Mouse (Mus musculus) forebrain, embryonic 14.5 days (tissue): ENCODE data around the gene Gfra1. TPM values are rescaled to one million over a fixed set of nuclear protein-coding genes. Genes with fewer than 3 reads are reported as not detected.
A peak's percentile ranks its signal among the peaks of the same experiment; 100 is the strongest.

Experiments used
- ATAC-seq: fragments of 200-750 bp; cut with Nextera tagmentation; 2 replicates; pipeline ENCODE4 v1.8.0; 2017; ENCODE audit warnings: mild to moderate bottlenecking, moderate library complexity
- DNase-seq: peaks from one replicate; pipeline ENCODE4 v3.0.0-alpha.2; 2015; ENCODE audit warnings: low spot score
- H3K27ac ChIP-seq: fragments of 300-500 bp; sonication (generic); 2 replicates; pipeline ENCODE4 v1.5.1; 2014; ENCODE audit warnings: low read depth, mild to moderate bottlenecking, control low read depth, low read length, moderate library complexity
- H3K27me3 ChIP-seq: fragments of 300-500 bp; sonication (generic); replicated peaks from 2 replicates; pipeline ENCODE4 v1.6.1; 2014; ENCODE audit warnings: low read length, control low read depth, mixed read lengths; ENCODE audit not compliant: control insufficient read depth, insufficient read depth
- H3K36me3 ChIP-seq: fragments of 300-500 bp; sonication (generic); 2 replicates; pipeline ENCODE4 v1.6.1; 2014; ENCODE audit warnings: low read length, control low read depth; ENCODE audit not compliant: control insufficient read depth, insufficient read depth
- H3K4me1 ChIP-seq: fragments of 300-500 bp; sonication (generic); 2 replicates; pipeline ENCODE4 v1.6.1; 2014; ENCODE audit warnings: antibody characterized with exemption, low read length, control low read depth; ENCODE audit not compliant: control insufficient read depth, insufficient read depth
- H3K4me2 ChIP-seq: fragments of 300-500 bp; sonication (generic); 2 replicates; pipeline ENCODE4 v1.6.1; 2014; ENCODE audit warnings: mild to moderate bottlenecking, control low read depth, low read length
- H3K4me3 ChIP-seq: fragments of 300-500 bp; sonication (generic); 2 replicates; pipeline ENCODE4 v1.5.1; 2014; ENCODE audit warnings: low read depth, low read length, control low read depth
- H3K9ac ChIP-seq: fragments of 300-500 bp; sonication (generic); 2 replicates; pipeline ENCODE4 v1.6.1; 2014; ENCODE audit warnings: mild to moderate bottlenecking, low read length, control low read depth, moderate library complexity
- H3K9me3 ChIP-seq: fragments of 300-500 bp; sonication (generic); replicated peaks from 2 replicates; pipeline ENCODE4 v1.6.1; 2016; ENCODE audit warnings: low read length, control low read depth, mixed read lengths; ENCODE audit not compliant: control insufficient read depth
- WGBS: fragments of 180-500 bp; shearing (Covaris S2); extraction: QIAGEN DNeasy Blood & Tissue Kit; methylation state at CpG from one replicate; pipeline ENCODE4 v1.1.7; 2014; 5-methylcytosine and 5-hydroxymethylcytosine counted together
- polyA plus RNA-seq: library from polyadenylated mRNA; unstranded; fragments of >200 nt; fragmentation: Nextera tagmentation; extraction: Ambion mirVana; gene quantifications from 2 replicates; pipeline ENCODE4 v1.2.1, GENCODE M21; 2014

Gfra1 gene
- 11.6 and 13.1 TPM in 2 replicates for polyA plus RNA-seq

- H3K4me1 ChIP-seq: peaks cover 22% of the 10 kb centered on the region
- no peaks in the 10 kb centered on the region for H3K36me3 ChIP-seq
- H3K27me3 ChIP-seq: peaks cover 24% of the 10 kb centered on the region
- H3K4me2 ChIP-seq: peak within 1 kb of the TSS; percentile 96
- WGBS: under 1% methylated on average over 31 of the region's 31 CpGs
- H3K9ac ChIP-seq: peak within 1 kb of the TSS; percentile 57
- peak; percentile 59 for ATAC-seq
- H3K4me3 ChIP-seq: peak within 1 kb of the TSS; percentile 45
- peak; percentile 74 for DNase-seq
- H3K9me3 ChIP-seq: no peaks in the 10 kb centered on the region
- peak within 1 kb of the TSS; percentile 58 for H3K27ac ChIP-seq
Measured at GRCm38 (mm10) chr19:58455496-58456061, at the start of gene Gfra1. Gene Gfra1, minus strand, starts transcription at chr19:58455909.

GRCm38 (mm10) chr19:58500049-58500448, 44.3 kb upstream of the Gfra1 start:
- H3K36me3 ChIP-seq: no peaks in the 10 kb centered on the region
- peak; percentile 76 for DNase-seq

GRCm38 (mm10) chr19:58499420-58499966, 43.8 kb upstream of the Gfra1 start:
- ATAC-seq: no peak

More at GRCm38 (mm10) chr19:58500049-58500448, 44.3 kb upstream of the Gfra1 start:
- no peaks in the 10 kb centered on the region for H3K27me3 ChIP-seq
- no peak overlapping the region for H3K4me2 ChIP-seq
- no peak overlapping the region for H3K9ac ChIP-seq
- no peaks in the 10 kb centered on the region for H3K9me3 ChIP-seq
- peak; percentile 44; the same call in 1 of the 2 replicates for ATAC-seq
- WGBS: 58% methylated on average over 2 of the region's 2 CpGs
- peaks cover 5% of the 10 kb centered on the region for H3K4me1 ChIP-seq
- no peak overlapping the region for H3K4me3 ChIP-seq
- no peak overlapping the region for H3K27ac ChIP-seq

GRCm38 (mm10) chr19:58497106-58497505, 41.4 kb upstream of the Gfra1 start:
- no peaks in the 10 kb centered on the region for H3K36me3 ChIP-seq

More at GRCm38 (mm10) chr19:58499420-58499966, 43.8 kb upstream of the Gfra1 start:
- H3K27me3 ChIP-seq: no peaks in the 10 kb centered on the region
- peaks cover 6% of the 10 kb centered on the region for H3K4me1 ChIP-seq
- H3K9me3 ChIP-seq: no peaks in the 10 kb centered on the region
- H3K9ac ChIP-seq: no peak overlapping the region
- no peak overlapping the region for H3K27ac ChIP-seq
- no peak for DNase-seq
- no peak overlapping the region for H3K4me2 ChIP-seq
- no peak overlapping the region for H3K4me3 ChIP-seq
- H3K36me3 ChIP-seq: no peaks in the 10 kb centered on the region
- WGBS: 87% methylated on average over 3 of the region's 3 CpGs

GRCm38 (mm10) chr19:58486686-58487085, 31.0 kb upstream of the Gfra1 start:
- no peaks in the 10 kb centered on the region for H3K4me1 ChIP-seq
- H3K27me3 ChIP-seq: no peaks in the 10 kb centered on the region
- 61% methylated on average over 2 of the region's 2 CpGs for WGBS
- no peak overlapping the region for H3K27ac ChIP-seq
- no peak overlapping the region for H3K4me3 ChIP-seq
- no peak overlapping the region for H3K9ac ChIP-seq
- no peak overlapping the region for H3K4me2 ChIP-seq
- no peaks in the 10 kb centered on the region for H3K36me3 ChIP-seq
- H3K9me3 ChIP-seq: no peaks in the 10 kb centered on the region
- ATAC-seq (no peak), DNase-seq (no peak)

More at GRCm38 (mm10) chr19:58497106-58497505, 41.4 kb upstream of the Gfra1 start:
- H3K4me1 ChIP-seq: peaks cover 6% of the 10 kb centered on the region
- no peaks in the 10 kb centered on the region for H3K9me3 ChIP-seq
- WGBS: 21% methylated on average over 3 of the region's 3 CpGs
- ATAC-seq (no peak), DNase-seq (peak; percentile 68)
- H3K27me3 ChIP-seq: no peaks in the 10 kb centered on the region
- H3K4me2 ChIP-seq: no peak overlapping the region
- no peak overlapping the region for H3K27ac ChIP-seq
- no peak overlapping the region for H3K9ac ChIP-seq
- no peak overlapping the region for H3K4me3 ChIP-seq

GRCm38 (mm10) chr19:58482373-58482977, 26.8 kb upstream of the Gfra1 start:
- DNase-seq (no peak), ATAC-seq (no peak)
- H3K27me3 ChIP-seq: no peaks in the 10 kb centered on the region
- H3K36me3 ChIP-seq: no peaks in the 10 kb centered on the region
- no peak overlapping the region for H3K27ac ChIP-seq
- H3K4me2 ChIP-seq: no peak overlapping the region
- no peak overlapping the region for H3K4me3 ChIP-seq
- no peak overlapping the region for H3K9ac ChIP-seq
- H3K9me3 ChIP-seq: 0 out of 2 replicates have a peak, but pooled peaks cover 6% of the 10 kb centered on the region
- H3K4me1 ChIP-seq: no peaks in the 10 kb centered on the region
- 85% methylated on average over 9 of the region's 9 CpGs for WGBS

- DNase-seq: no peak
- Histone ChIP-seq H3K27ac (no peak overlapping the region), H3K9me3 (no peaks in the 10 kb centered on the region), H3K27me3 (no peaks in the 10 kb centered on the region), H3K4me2 (no peak overlapping the region), H3K4me1 (no peaks in the 10 kb centered on the region), H3K9ac (no peak overlapping the region), H3K36me3 (no peaks in the 10 kb centered on the region), H3K4me3 (no peak overlapping the region)
- WGBS: 93% methylated on average over 3 of the region's 3 CpGs
- ATAC-seq: no peak
Measured at GRCm38 (mm10) chr19:58474251-58474650, 18.5 kb upstream of the Gfra1 start.

- no peaks in the 10 kb centered on the region for H3K27me3 ChIP-seq
- 0 out of 2 replicates have a peak, but pooled peaks cover 5% of the 10 kb centered on the region for H3K4me1 ChIP-seq
- H3K27ac ChIP-seq: no peak overlapping the region
- DNase-seq (peak; percentile 94), ATAC-seq (peak; percentile 77)
- H3K4me2 ChIP-seq: no peak overlapping the region
- H3K9ac ChIP-seq: peak overlapping the region; percentile 29; the same call in 1 of the 2 replicates
- 12% methylated on average over 12 of the region's 12 CpGs for WGBS
- no peaks in the 10 kb centered on the region for H3K36me3 ChIP-seq
- no peak overlapping the region for H3K4me3 ChIP-seq
- no peaks in the 10 kb centered on the region for H3K9me3 ChIP-seq
Measured at GRCm38 (mm10) chr19:58469421-58469820, 13.7 kb upstream of the Gfra1 start.

- H3K27me3 ChIP-seq: no peaks in the 10 kb centered on the region
- DNase-seq (no peak), ATAC-seq (no peak)
- H3K36me3 ChIP-seq: no peaks in the 10 kb centered on the region
- no peak overlapping the region for H3K4me3 ChIP-seq
- H3K9ac ChIP-seq: no peak overlapping the region
- H3K4me1 ChIP-seq: 0 out of 2 replicates have a peak, but pooled peaks cover 5% of the 10 kb centered on the region
- 68% methylated on average over 2 of the region's 2 CpGs for WGBS
- no peaks in the 10 kb centered on the region for H3K9me3 ChIP-seq
- no peak overlapping the region for H3K4me2 ChIP-seq
- no peak overlapping the region for H3K27ac ChIP-seq
Measured at GRCm38 (mm10) chr19:58468331-58468730, 12.6 kb upstream of the Gfra1 start.
